8 mouse cellular contexts compared by ENCODE assay signal in the genomic region with DNA sequence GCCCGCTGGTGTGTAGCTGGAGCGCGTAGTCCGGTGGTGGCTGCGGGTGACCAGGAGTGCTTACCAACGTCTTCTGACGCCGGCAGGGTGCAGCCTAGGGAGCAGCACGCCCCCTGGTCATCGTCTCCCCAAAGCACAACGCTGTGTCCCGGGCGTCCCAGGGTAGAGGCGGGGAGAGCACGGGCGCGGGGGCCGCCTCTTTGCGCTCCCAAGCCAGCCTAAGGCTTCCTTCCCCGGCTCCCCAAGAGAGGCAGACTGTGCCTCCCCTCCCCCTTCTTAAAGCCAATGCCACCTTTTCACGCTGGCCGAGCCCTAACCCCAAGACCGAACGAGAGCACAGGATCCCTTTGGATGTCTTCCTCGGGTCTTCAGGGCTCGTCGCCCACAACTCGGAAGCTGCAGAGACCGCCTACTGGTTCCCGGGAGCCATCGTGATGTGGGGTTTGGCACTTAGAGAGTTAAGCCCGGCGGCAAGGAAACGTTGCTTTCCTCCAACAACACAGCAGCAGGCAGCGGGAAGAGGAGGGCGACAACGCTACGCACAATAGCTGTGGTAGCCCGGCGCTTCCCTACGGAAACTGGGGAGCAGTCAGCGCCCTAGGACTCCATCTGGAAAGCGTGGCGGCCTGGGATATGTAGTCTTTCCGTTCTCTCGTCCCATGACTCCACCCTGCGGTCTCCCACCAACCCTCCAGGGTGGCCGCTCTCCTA. TPM values are rescaled to one million over a fixed set of nuclear protein-coding genes. Genes with fewer than 3 reads are reported as not detected.
DNase-seq lines count a peak whose midpoint lies in the region; ATAC-seq and TF ChIP-seq lines count a peak whose summit lies in the region.

Ophn1 (minus strand) TSS at position 620 of the 711 bp plus-strand sequence.

- H3K9ac ChIP-seq in ES-E14 (ENCODE audit: insufficient read depth, low read depth, low read length, poor library complexity, severe bottlenecking): peak within 1 kb of the TSS; percentile 46
- peak within 1 kb of the TSS; percentile 62 for H3K9ac ChIP-seq in forebrain, postnatal 0 days
- peak within 1 kb of the TSS; percentile 59 for H3K9ac ChIP-seq in liver, postnatal 0 days (replicated peaks)
- H3K9ac ChIP-seq in neural tube, embryonic 15.5 days (replicated peaks): peak within 1 kb of the TSS; percentile 61

- TF ChIP-seq EP300 in liver, postnatal 0 days (IDR thresholded peaks at IDR 0.05; ENCODE audit: low read depth): no peak

- no peaks in the 10 kb centered on the region for H3K4me1 ChIP-seq in ES-E14 (ENCODE audit: control insufficient read depth in 2 of 2, insufficient read depth in 2 of 2, low read length in 2 of 2, poor library complexity in 1 of 2)
- H3K4me1 ChIP-seq in forebrain, postnatal 0 days (ENCODE audit: insufficient read depth): peaks cover 8% of the 10 kb centered on the region; the same call in 1 of the 2 replicates
- no peaks in the 10 kb centered on the region for H3K4me1 ChIP-seq in liver, postnatal 0 days (ENCODE audit: insufficient read depth)
- H3K4me1 ChIP-seq in neural tube, embryonic 15.5 days: peaks cover 10% of the 10 kb centered on the region; the same call in 1 of the 2 replicates

- 25% methylated on average over 48 of the region's 48 CpGs for WGBS in forebrain, postnatal 0 days
- WGBS in liver, postnatal 0 days (ENCODE audit: insufficient replicate concordance): 13% methylated on average over 46 of the region's 48 CpGs
- WGBS in neural tube, embryonic 15.5 days: 17% methylated on average over 47 of the region's 48 CpGs

- no peaks in the 10 kb centered on the region for H3K9me3 ChIP-seq in ES-E14 (ENCODE audit: control insufficient read depth, insufficient read depth, low read depth, low read length)
- no peaks in the 10 kb centered on the region for H3K9me3 ChIP-seq in forebrain, postnatal 0 days (ENCODE audit: low read length)
- no peaks in the 10 kb centered on the region for H3K9me3 ChIP-seq in liver, postnatal 0 days (ENCODE audit: low read length)
- H3K9me3 ChIP-seq in neural tube, embryonic 15.5 days (replicated peaks): no peaks in the 10 kb centered on the region

- DNase-seq in ES-E14 (ENCODE audit: low read depth, low spot score): no peak
- peak; percentile 72 to 79 for DNase-seq in cerebellum, adult 18-20 months
- DNase-seq in forebrain, postnatal 0 days: peak; percentile 86
- peak; percentile 66 for DNase-seq in heart, postnatal 25 days (ENCODE audit: low spot score)
- DNase-seq in layer of hippocampus, adult 2 months (ENCODE audit: low spot score in 2 of 2): peak; percentile 77 to 78
- DNase-seq in liver, postnatal 0 days: peak; percentile 33
- DNase-seq in urinary bladder, postnatal 25 days (ENCODE audit: low spot score): peak; percentile 30

- peak within 1 kb of the TSS; percentile 48 for H3K4me2 ChIP-seq in forebrain, postnatal 0 days (ENCODE audit: low read depth)
- H3K4me2 ChIP-seq in liver, postnatal 0 days (ENCODE audit: low read depth, low read length): peak within 1 kb of the TSS; percentile 66
- peak within 1 kb of the TSS; percentile 55 for H3K4me2 ChIP-seq in neural tube, embryonic 15.5 days

- in situ Hi-C loops in ES-E14 (cut with MboI; ENCODE audit: low sequenced_read_pairs in 2 of 2, unreplicated experiment in 2 of 2): no loop called here

- no peak within 1 kb of the TSS; the same call in 1 of the 2 replicates for H3K27ac ChIP-seq in ES-E14 (ENCODE audit: insufficient read depth, low read depth, low read length, poor library complexity, severe bottlenecking)
- peak within 1 kb of the TSS; percentile 86 for H3K27ac ChIP-seq in forebrain, postnatal 0 days (ENCODE audit: low read depth, low read length)
- peak within 1 kb of the TSS; percentile 90 for H3K27ac ChIP-seq in layer of hippocampus, adult 2 months
- H3K27ac ChIP-seq in liver, postnatal 0 days (ENCODE audit: low read depth): peak within 1 kb of the TSS; percentile 51; the same call in 1 of the 2 replicates
- peak within 1 kb of the TSS; percentile 88 for H3K27ac ChIP-seq in neural tube, embryonic 15.5 days (replicated peaks)

- H3K27me3 ChIP-seq in forebrain, postnatal 0 days (ENCODE audit: insufficient read depth, low read length): no peaks in the 10 kb centered on the region
- peaks cover 9% of the 10 kb centered on the region; the same call in 1 of the 2 replicates for H3K27me3 ChIP-seq in liver, postnatal 0 days (ENCODE audit: insufficient read depth, low read length)
- no peaks in the 10 kb centered on the region for H3K27me3 ChIP-seq in neural tube, embryonic 15.5 days (replicated peaks)

- ATAC-seq in forebrain, postnatal 0 days: peak; percentile 98
- ATAC-seq in liver, postnatal 0 days: peak; percentile 81
- ATAC-seq in neural tube, embryonic 15.5 days (ENCODE audit: low FRiP score): peak; percentile 96

- intact Hi-C loops in heart, postnatal 25 days (cut with DNase I): loop anchor here (2.0 to 10.0 kb wide), 2 partner anchors 28 to 76 kb away; no protein-coding TSS in a partner anchor

- TF ChIP-seq CTCF in forebrain, postnatal 0 days (IDR thresholded peaks at IDR 0.05; ENCODE audit: low read depth): peak; percentile 27; the same call in 1 of the 2 replicates
- TF ChIP-seq CTCF in layer of hippocampus, adult 2 months (conservative IDR thresholded peaks at IDR 0.05): peak; percentile 35; the same call in 1 of the 2 replicates
- peak; percentile 16; the same call in 1 of the 2 replicates for TF ChIP-seq CTCF in liver, postnatal 0 days (IDR thresholded peaks at IDR 0.05; ENCODE audit: low read depth)

- no peaks in the 10 kb centered on the region for H3K36me3 ChIP-seq in ES-E14 (ENCODE audit: control insufficient read depth, insufficient read depth, low read length, poor library complexity, severe bottlenecking)
- H3K36me3 ChIP-seq in forebrain, postnatal 0 days (ENCODE audit: insufficient read depth): no peaks in the 10 kb centered on the region
- H3K36me3 ChIP-seq in liver, postnatal 0 days (replicated peaks; ENCODE audit: insufficient read depth, low read length): no peaks in the 10 kb centered on the region
- no peaks in the 10 kb centered on the region for H3K36me3 ChIP-seq in neural tube, embryonic 15.5 days

- H3K4me3 ChIP-seq in ES-E14 (ENCODE audit: insufficient read depth in 1 of 2, low read depth in 1 of 2, low read length in 2 of 2, poor library complexity in 1 of 2, severe bottlenecking in 1 of 2): peak within 1 kb of the TSS; percentile 76 to 78
- peak within 1 kb of the TSS; percentile 54 for H3K4me3 ChIP-seq in forebrain, postnatal 0 days (ENCODE audit: low read depth, low read length)
- peak within 1 kb of the TSS; percentile 68 for H3K4me3 ChIP-seq in layer of hippocampus, adult 2 months
- peak within 1 kb of the TSS; percentile 52 for H3K4me3 ChIP-seq in liver, postnatal 0 days (ENCODE audit: low read depth, low read length)
- peak within 1 kb of the TSS; percentile 55 for H3K4me3 ChIP-seq in neural tube, embryonic 15.5 days (replicated peaks)

TF ChIP-seq in ES-E14, 5 proteins besides CTCF, POLR2A, EP300 and RAD21:
- TF ChIP-seq CHD2 (IDR thresholded peaks at IDR 0.05; ENCODE audit: low read depth, low read length): no peak
- TF ChIP-seq MAFK (IDR thresholded peaks at IDR 0.05; ENCODE audit: insufficient read depth, low read depth, low read length): no peak
- peak; percentile 85 for TF ChIP-seq HCFC1 (IDR thresholded peaks at IDR 0.05; ENCODE audit: borderline replicate concordance, insufficient read depth, low read length)

RNA-seq across cellular contexts. Expression of gene Ophn1, which starts in this region (rescaled TPM):
- 2.5 and 2.9 TPM in 2 replicates for total RNA-seq in ES-E14 (2012; rRNA removed)
- 42.1 and 46.5 TPM in 2 replicates for total RNA-seq in forebrain, postnatal 0 days (2014; rRNA removed)
- 16.9 and 26.8 TPM in 2 replicates for polyA plus RNA-seq in forebrain, postnatal 0 days (2015; fragmentation: Nextera tagmentation; extraction: Ambion mirVana)
- 1 to 10 TPM; 6.6 to 9.4 TPM for total RNA-seq in heart, postnatal 25 days (2021)
- 10 to 100 TPM; 39.6 to 41.3 TPM for total RNA-seq in layer of hippocampus, adult 2 months (2021)
- polyA plus RNA-seq in liver, postnatal 0 days (2015; fragmentation: Nextera tagmentation; extraction: Ambion mirVana): 3.0 and 3.3 TPM in 2 replicates
- polyA plus RNA-seq in neural tube, embryonic 15.5 days (2015; fragmentation: Nextera tagmentation; extraction: Ambion mirVana): 40.3 and 45.0 TPM in 2 replicates
